ENCODE assay signal across 9 mouse cellular contexts in the genomic region with DNA sequence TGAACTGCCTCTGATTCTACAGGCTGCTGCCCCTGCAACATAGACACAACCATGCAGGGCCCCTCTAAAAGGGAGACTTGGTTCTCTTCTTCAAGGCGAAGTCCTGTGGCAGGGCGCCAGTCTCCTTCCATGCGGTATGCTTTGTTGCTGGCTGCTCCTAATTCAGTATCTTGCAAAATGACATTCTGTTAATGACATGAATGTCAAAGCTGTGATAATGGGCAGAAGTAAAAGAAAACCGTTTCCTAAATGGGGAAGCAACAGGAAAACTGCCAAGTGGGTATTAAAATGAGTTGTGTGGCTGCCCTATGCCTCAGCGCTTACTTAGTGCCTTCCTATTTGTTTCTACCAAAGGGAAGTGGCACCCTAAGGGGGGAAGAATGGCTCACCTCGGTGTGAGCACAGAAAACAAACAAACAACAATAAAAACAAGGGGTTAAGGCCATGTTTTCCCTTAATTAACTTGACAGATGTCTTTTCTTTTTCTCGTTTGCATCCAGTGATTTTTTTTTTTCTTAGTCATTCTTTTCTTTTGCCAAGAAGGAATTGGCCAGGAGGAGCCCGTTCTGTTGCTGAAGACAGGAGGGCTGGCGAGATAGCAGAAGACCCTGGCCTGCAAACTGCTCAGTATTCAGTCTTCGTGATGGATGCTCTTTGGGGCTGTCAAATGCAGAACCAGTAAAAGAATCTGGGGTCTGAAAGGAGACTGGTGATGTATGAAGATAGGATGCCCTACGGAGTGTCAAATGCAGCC.
DNase-seq lines count a peak whose midpoint lies in the region; ATAC-seq and TF ChIP-seq lines count a peak whose summit lies in the region.
"Had no signal": no experiment of that assay in that cellular context is flagged by ENCODE, and none has a peak within 500 bp of the region (broad histone marks: within the 10 kb centered on the region; RNA-seq: fewer than 3 reads in every experiment).

No protein-coding gene starts in this region.

- no peak overlapping the region for H3K9ac ChIP-seq in kidney, postnatal 0 days (ENCODE audit: low read depth, low read length)
- no peak overlapping the region for H3K9ac ChIP-seq in midbrain, embryonic 15.5 days

- TF ChIP-seq CTCF in kidney, postnatal 0 days (IDR thresholded peaks at IDR 0.05; ENCODE audit: low read depth): no peak

- no peaks in the 10 kb centered on the region for H3K9me3 ChIP-seq in kidney, postnatal 0 days (replicated peaks; ENCODE audit: low read length)
- H3K9me3 ChIP-seq in midbrain, embryonic 15.5 days: no peaks in the 10 kb centered on the region; the same call in 1 of the 2 replicates

- 53% methylated on average over 11 of the region's 11 CpGs for WGBS in kidney, postnatal 0 days
- 44% methylated on average over 11 of the region's 11 CpGs for WGBS in midbrain, embryonic 15.5 days

- H3K4me3 ChIP-seq in kidney, postnatal 0 days (replicated peaks; ENCODE audit: low read depth, low read length): no peak overlapping the region
- H3K4me3 ChIP-seq in midbrain, embryonic 15.5 days: no peak overlapping the region
- H3K4me3 ChIP-seq: erythroblast, embryonic 14.5 days had no signal

- peak overlapping the region; percentile 67 for H3K27ac ChIP-seq in kidney, postnatal 0 days
- peak overlapping the region; percentile 61 for H3K27ac ChIP-seq in midbrain, embryonic 15.5 days

- H3K4me2 ChIP-seq in kidney, postnatal 0 days (ENCODE audit: low read length): no peak overlapping the region
- H3K4me2 ChIP-seq in midbrain, embryonic 15.5 days: no peak overlapping the region

- no peaks in the 10 kb centered on the region for H3K27me3 ChIP-seq in kidney, postnatal 0 days (ENCODE audit: insufficient read depth, low read length)
- H3K27me3 ChIP-seq in midbrain, embryonic 15.5 days (replicated peaks): no peaks in the 10 kb centered on the region

- peaks cover 9% of the 10 kb centered on the region for H3K4me1 ChIP-seq in kidney, postnatal 0 days (replicated peaks; ENCODE audit: insufficient read depth, low read length)
- H3K4me1 ChIP-seq in midbrain, embryonic 15.5 days: peaks cover 6% of the 10 kb centered on the region

- peak; percentile 44 for DNase-seq in gastrocnemius, postnatal 10 days
- DNase-seq in gastrocnemius, adult 8-10 months (ENCODE audit: low spot score in 2 of 2): no peak
- peak; percentile 62 for DNase-seq in MEL-GATA-1-ER (ENCODE audit: extremely low read depth, low read depth)
- DNase-seq in heart, adult 18-20 months: peak; percentile 50 to 70
- peak; percentile 40 for DNase-seq in kidney, postnatal 0 days (ENCODE audit: low spot score)
- no peak for DNase-seq in thymus, postnatal 14 days
- DNase-seq in spleen, postnatal 4 days (ENCODE audit: low spot score in 2 of 2): no peak

- no peak for ATAC-seq in kidney, postnatal 0 days (replicated peaks; ENCODE audit: low FRiP score, low read depth)
- no peak; the same call in 1 of the 2 replicates for ATAC-seq in midbrain, embryonic 15.5 days (replicated peaks)

- no peaks in the 10 kb centered on the region for H3K36me3 ChIP-seq in kidney, postnatal 0 days (ENCODE audit: insufficient read depth, low read length)
- H3K36me3 ChIP-seq in midbrain, embryonic 15.5 days (replicated peaks): no peaks in the 10 kb centered on the region

Comparison
In these comparisons a context has a peak if more than half of its experiments do, and no peak if none do; other contexts are left out.
1. DNase-seq: peak in gastrocnemius, postnatal 10 days (single experiment), MEL-GATA-1-ER (single experiment), heart, adult 18-20 months (2 of 2) and kidney, postnatal 0 days (single experiment); none in gastrocnemius, adult 8-10 months (0 of 2), thymus, postnatal 14 days (single experiment) and spleen, postnatal 4 days (0 of 2).